4 mouse cellular contexts compared by ENCODE assay signal in genomic region chr3:88882536-88882935, GRCm38 (mm10). TPM values are rescaled to one million over a fixed set of nuclear protein-coding genes. Genes with fewer than 3 reads are reported as not detected.
DNase-seq lines count a peak whose midpoint lies in the region; ATAC-seq and TF ChIP-seq lines count a peak whose summit lies in the region.
"Not testable (repeated sequence)": the region's sequence is repeated elsewhere in the genome, so short reads cannot be mapped to it uniquely, and the experiment has no call there.

No protein-coding gene starts in this region.

- H3K4me2 ChIP-seq in intestine, postnatal 0 days (replicated peaks; ENCODE audit: low read depth); midbrain, embryonic 11.5 days: not testable (repeated sequence)

- ATAC-seq in intestine, postnatal 0 days, result 0 out of 2 replicates have a peak, but pooled peaks have one; percentile 31
- ATAC-seq in midbrain, embryonic 11.5 days (ENCODE audit: low FRiP score), result not testable (repeated sequence)

- not testable (repeated sequence) for H3K27ac ChIP-seq in intestine, postnatal 0 days (ENCODE audit: low read depth, low read length); midbrain, embryonic 11.5 days (ENCODE audit: low read depth, low read length)

- H3K36me3 ChIP-seq in intestine, postnatal 0 days (ENCODE audit: control insufficient read depth, insufficient read depth); midbrain, embryonic 11.5 days (ENCODE audit: control insufficient read depth, insufficient read depth, low read length): not testable (repeated sequence)

- WGBS in intestine, postnatal 0 days, result 71% methylated on average over 3 of the region's 4 CpGs
- 94% methylated on average over 4 of the region's 4 CpGs for WGBS in midbrain, embryonic 11.5 days

- not testable (repeated sequence) for H3K27me3 ChIP-seq in intestine, postnatal 0 days (replicated peaks; ENCODE audit: control insufficient read depth, insufficient read depth, low read length); midbrain, embryonic 11.5 days (ENCODE audit: control insufficient read depth, insufficient read depth, low read length)

- not testable (repeated sequence) for H3K4me1 ChIP-seq in intestine, postnatal 0 days (replicated peaks; ENCODE audit: control insufficient read depth, insufficient read depth, low read length); midbrain, embryonic 11.5 days (ENCODE audit: control insufficient read depth, insufficient read depth, low read length)

- H3K4me3 ChIP-seq in intestine, postnatal 0 days (ENCODE audit: low read depth, low read length); midbrain, embryonic 11.5 days (ENCODE audit: low read depth, low read length): not testable (repeated sequence)

- H3K9ac ChIP-seq in intestine, postnatal 0 days (ENCODE audit: low read depth, low read length); midbrain, embryonic 11.5 days (ENCODE audit: low read length): not testable (repeated sequence)

- H3K9me3 ChIP-seq in intestine, postnatal 0 days (ENCODE audit: control insufficient read depth); midbrain, embryonic 11.5 days (ENCODE audit: control insufficient read depth, low read length): not testable (repeated sequence)

- DNase-seq in heart, adult 11 months, result peak; percentile 55
- peak; percentile 56 for DNase-seq in midbrain, embryonic 11.5 days (ENCODE audit: low spot score, missing footprints)
- DNase-seq in testis, postnatal 14 days (ENCODE audit: low spot score), result peak; percentile 1

- TF ChIP-seq CTCF in intestine, postnatal 0 days (IDR thresholded peaks at IDR 0.05; ENCODE audit: low read depth), result not testable (repeated sequence)

RNA-seq across cellular contexts. Expression of gene Msto1, which starts 31.3 kb away (rescaled TPM):
- polyA plus RNA-seq in intestine, postnatal 0 days (2015; fragmentation: Nextera tagmentation; extraction: Ambion mirVana), result 20.7 and 22.4 TPM in 2 replicates
- 50.6 and 50.9 TPM in 2 replicates for polyA plus RNA-seq in midbrain, embryonic 11.5 days (2014; fragmentation: Nextera tagmentation; extraction: Ambion mirVana)

RNA-seq across cellular contexts. Expression of gene Gon4l, which starts 47.5 kb away (rescaled TPM):
- polyA plus RNA-seq in intestine, postnatal 0 days (2015; fragmentation: Nextera tagmentation; extraction: Ambion mirVana), result 3.3 and 3.7 TPM in 2 replicates
- 15.3 TPM in 2 replicates for polyA plus RNA-seq in midbrain, embryonic 11.5 days (2014; fragmentation: Nextera tagmentation; extraction: Ambion mirVana)

Comparison
In these comparisons a context has a peak if more than half of its experiments do, and no peak if none do; other contexts are left out.
1. DNase-seq: peak in every context shown above with its lines; median percentile 56 in midbrain, embryonic 11.5 days; 55 in heart, adult 11 months; 1 in testis, postnatal 14 days.